Mouse (Mus musculus): ENCODE measurements around the gene Olfr1416. TPM values are rescaled to one million over a fixed set of nuclear protein-coding genes. Genes with fewer than 3 reads are reported as not detected.

Gene Olfr1416
- polyA plus RNA-seq, 1 experiment, result not detected

- no peaks in the 10 kb centered on the region for H3K4me1 ChIP-seq (ENCODE audit: control insufficient read depth, insufficient read depth, low read length)
- H3K27ac ChIP-seq (ENCODE audit: insufficient read depth, low read length), result no peak overlapping the region
- TF ChIP-seq POLR2A (IDR thresholded peaks at IDR 0.05; ENCODE audit: low read depth, low read length) (no peak), CTCF (IDR thresholded peaks at IDR 0.05; ENCODE audit: borderline replicate concordance, insufficient read depth, low read length) (no peak)
- H3K4me3 ChIP-seq (ENCODE audit: insufficient read depth, low read length), result no peak overlapping the region
Observed at GRCm38 (mm10) chr1:92468891-92469290, 16.0 kb downstream of the Olfr1416 start.

GRCm38 (mm10) chr1:92458416-92458815 is 26.5 kb downstream of the Olfr1416 start:
- Histone ChIP-seq H3K4me3 (ENCODE audit: insufficient read depth, low read length) (no peak overlapping the region), H3K27ac (ENCODE audit: insufficient read depth, low read length) (no peak overlapping the region), H3K4me1 (ENCODE audit: control insufficient read depth, insufficient read depth, low read length) (no peaks in the 10 kb centered on the region)
- no peak for TF ChIP-seq CTCF (IDR thresholded peaks at IDR 0.05; ENCODE audit: borderline replicate concordance, insufficient read depth, low read length)
- TF ChIP-seq POLR2A (IDR thresholded peaks at IDR 0.05; ENCODE audit: low read depth, low read length), result no peak

- no peaks in the 10 kb centered on the region for H3K4me1 ChIP-seq (ENCODE audit: control insufficient read depth, insufficient read depth, low read length)
- H3K27ac ChIP-seq (ENCODE audit: insufficient read depth, low read length), result no peak overlapping the region
- H3K4me3 ChIP-seq (ENCODE audit: insufficient read depth, low read length), result no peak overlapping the region
- TF ChIP-seq POLR2A (IDR thresholded peaks at IDR 0.05; ENCODE audit: low read depth, low read length) (no peak), CTCF (IDR thresholded peaks at IDR 0.05; ENCODE audit: borderline replicate concordance, insufficient read depth, low read length) (no peak)
Observed at GRCm38 (mm10) chr1:92457758-92458157, 27.2 kb downstream of the Olfr1416 start.

- Histone ChIP-seq H3K27ac (ENCODE audit: insufficient read depth, low read length) (no peak overlapping the region), H3K4me1 (ENCODE audit: control insufficient read depth, insufficient read depth, low read length) (no peaks in the 10 kb centered on the region), H3K4me3 (ENCODE audit: insufficient read depth, low read length) (no peak overlapping the region)
- TF ChIP-seq CTCF (IDR thresholded peaks at IDR 0.05; ENCODE audit: borderline replicate concordance, insufficient read depth, low read length) (no peak), POLR2A (IDR thresholded peaks at IDR 0.05; ENCODE audit: low read depth, low read length) (no peak)
Observed at GRCm38 (mm10) chr1:92453751-92454445, 31.0 kb downstream of the Olfr1416 start.

GRCm38 (mm10) chr1:92448293-92448692 is 36.6 kb downstream of the Olfr1416 start:
- TF ChIP-seq CTCF (IDR thresholded peaks at IDR 0.05; ENCODE audit: borderline replicate concordance, insufficient read depth, low read length), result no peak
- TF ChIP-seq POLR2A (IDR thresholded peaks at IDR 0.05; ENCODE audit: low read depth, low read length), result no peak
- no peak overlapping the region for H3K4me3 ChIP-seq (ENCODE audit: insufficient read depth, low read length)
- no peaks in the 10 kb centered on the region for H3K4me1 ChIP-seq (ENCODE audit: control insufficient read depth, insufficient read depth, low read length)
- H3K27ac ChIP-seq (ENCODE audit: insufficient read depth, low read length), result no peak overlapping the region

GRCm38 (mm10) chr1:92441453-92442063 is 43.4 kb downstream of the Olfr1416 start:
- H3K4me3 ChIP-seq (ENCODE audit: insufficient read depth, low read length), result no peak overlapping the region
- no peak overlapping the region for H3K27ac ChIP-seq (ENCODE audit: insufficient read depth, low read length)
- H3K4me1 ChIP-seq (ENCODE audit: control insufficient read depth, insufficient read depth, low read length), result no peaks in the 10 kb centered on the region
- TF ChIP-seq CTCF (IDR thresholded peaks at IDR 0.05; ENCODE audit: borderline replicate concordance, insufficient read depth, low read length), result no peak
- TF ChIP-seq POLR2A (IDR thresholded peaks at IDR 0.05; ENCODE audit: low read depth, low read length), result no peak

GRCm38 (mm10) chr1:92440066-92440750 is 44.7 kb downstream of the Olfr1416 start:
- Histone ChIP-seq H3K27ac (ENCODE audit: insufficient read depth, low read length) (no peak overlapping the region), H3K4me1 (ENCODE audit: control insufficient read depth, insufficient read depth, low read length) (no peaks in the 10 kb centered on the region), H3K4me3 (ENCODE audit: insufficient read depth, low read length) (no peak overlapping the region)
- TF ChIP-seq POLR2A (IDR thresholded peaks at IDR 0.05; ENCODE audit: low read depth, low read length) (no peak), CTCF (IDR thresholded peaks at IDR 0.05; ENCODE audit: borderline replicate concordance, insufficient read depth, low read length) (no peak)

- H3K27ac ChIP-seq (ENCODE audit: insufficient read depth, low read length), result no peak overlapping the region
Observed at GRCm38 (mm10) chr1:92437678-92438271, 47.1 kb downstream of the Olfr1416 start.

GRCm38 (mm10) chr1:92436831-92437321 is 48.0 kb downstream of the Olfr1416 start:
- Histone ChIP-seq H3K4me1 (ENCODE audit: control insufficient read depth, insufficient read depth, low read length) (no peaks in the 10 kb centered on the region), H3K27ac (ENCODE audit: insufficient read depth, low read length) (no peak overlapping the region), H3K4me3 (ENCODE audit: insufficient read depth, low read length) (no peak overlapping the region)
- no peak for TF ChIP-seq CTCF (IDR thresholded peaks at IDR 0.05; ENCODE audit: borderline replicate concordance, insufficient read depth, low read length)
- TF ChIP-seq POLR2A (IDR thresholded peaks at IDR 0.05; ENCODE audit: low read depth, low read length), result no peak

More at GRCm38 (mm10) chr1:92437678-92438271, 47.1 kb downstream of the Olfr1416 start:
- H3K4me3 ChIP-seq (ENCODE audit: insufficient read depth, low read length), result no peak overlapping the region
- TF ChIP-seq CTCF (IDR thresholded peaks at IDR 0.05; ENCODE audit: borderline replicate concordance, insufficient read depth, low read length), result no peak
- TF ChIP-seq POLR2A (IDR thresholded peaks at IDR 0.05; ENCODE audit: low read depth, low read length), result no peak
- H3K4me1 ChIP-seq (ENCODE audit: control insufficient read depth, insufficient read depth, low read length), result no peaks in the 10 kb centered on the region
